Comparison of ENCODE assay signal across 8 mouse cellular contexts in the genomic region with DNA sequence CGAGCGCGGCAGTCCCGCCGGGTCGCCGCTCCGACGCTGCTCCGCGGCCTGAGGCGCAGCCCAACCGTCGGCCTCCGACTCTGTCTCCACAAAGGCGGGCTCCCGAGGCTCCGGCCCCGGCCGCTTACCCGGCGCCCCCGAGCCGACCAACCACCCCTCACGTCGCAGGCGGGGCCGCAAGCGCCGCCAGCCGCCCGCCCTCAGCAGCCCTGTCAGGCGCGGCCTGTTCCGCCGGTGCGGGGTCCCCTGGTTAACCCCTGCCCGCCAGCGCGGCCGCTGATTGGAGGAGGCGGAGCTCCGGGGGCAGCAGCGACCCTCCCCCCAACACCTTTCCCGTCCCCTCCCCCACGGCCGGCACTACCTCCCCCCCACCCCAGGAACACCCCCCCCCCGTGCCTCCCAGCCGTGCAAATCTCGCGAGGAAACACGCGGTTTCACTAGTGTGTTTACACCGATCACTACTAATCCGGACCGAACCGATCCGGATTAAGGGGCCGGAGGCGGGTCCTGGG. TPM values are rescaled to one million over a fixed set of nuclear protein-coding genes. Genes with fewer than 3 reads are reported as not detected.
DNase-seq lines count a peak whose midpoint lies in the region; ATAC-seq and TF ChIP-seq lines count a peak whose summit lies in the region.

No protein-coding gene starts in this region.

- DNase-seq in A20 (ENCODE audit: low read depth, low spot score): peak; percentile 95
- DNase-seq in liver, adult 2 months (ENCODE audit: extremely low read depth, low read depth, low spot score): peak; percentile 76
- peak; percentile 95 for DNase-seq in splenic B cell, adult 2 months (ENCODE audit: low read depth, low spot score)

- peaks cover 8% of the 10 kb centered on the region; the same call in 1 of the 2 replicates for H3K4me1 ChIP-seq in bone marrow macrophage, adult 2 months (ENCODE audit: control insufficient read depth, insufficient read depth, low read length)
- H3K4me1 ChIP-seq in embryonic fibroblast, embryonic 13.5 days (ENCODE audit: control insufficient read depth, insufficient read depth, low read length): no peaks in the 10 kb centered on the region
- H3K4me1 ChIP-seq in heart, embryonic 11.5 days (ENCODE audit: control insufficient read depth, insufficient read depth, low read length): peaks cover 13% of the 10 kb centered on the region
- H3K4me1 ChIP-seq in kidney, embryonic 16.5 days (ENCODE audit: insufficient read depth, low read length): peaks cover 25% of the 10 kb centered on the region
- peaks cover 29% of the 10 kb centered on the region for H3K4me1 ChIP-seq in liver, adult 2 months (ENCODE audit: control insufficient read depth, insufficient read depth, low read length)

- H3K9ac ChIP-seq in heart, embryonic 11.5 days (ENCODE audit: low read depth, low read length): peak overlapping the region; percentile 95
- H3K9ac ChIP-seq in kidney, embryonic 16.5 days (replicated peaks; ENCODE audit: low read length): peak overlapping the region; percentile 99
- H3K9ac ChIP-seq in liver, adult 2 months (ENCODE audit: low read depth, low read length): peak overlapping the region; percentile 100

- peak; percentile 94 for ATAC-seq in heart, embryonic 11.5 days (replicated peaks; ENCODE audit: insufficient number of reproducible peaks, low FRiP score, low TSS enrichment)
- peak; percentile 98 for ATAC-seq in kidney, embryonic 16.5 days (ENCODE audit: low FRiP score, low TSS enrichment)

- H3K36me3 ChIP-seq in heart, embryonic 11.5 days (ENCODE audit: control insufficient read depth, insufficient read depth, low read length): peaks cover 11% of the 10 kb centered on the region
- H3K36me3 ChIP-seq in kidney, embryonic 16.5 days (ENCODE audit: insufficient read depth, low read length): peaks cover 22% of the 10 kb centered on the region; the same call in 1 of the 2 replicates
- peaks cover 11% of the 10 kb centered on the region for H3K36me3 ChIP-seq in liver, adult 2 months (ENCODE audit: control insufficient read depth, insufficient read depth, low read length)
- peaks cover 22% of the 10 kb centered on the region for H3K36me3 ChIP-seq in myocyte (ENCODE audit: control insufficient read depth, insufficient read depth)
- H3K36me3 ChIP-seq in splenic B cell, adult 2 months (ENCODE audit: control insufficient read depth, insufficient read depth, low read length, poor library complexity, severe bottlenecking): peaks cover 4% of the 10 kb centered on the region; the same call in 1 of the 2 replicates

- peak overlapping the region; percentile 28 for H3ac ChIP-seq in myocyte (ENCODE audit: control insufficient read depth, insufficient read length)

- H3K4me3 ChIP-seq in bone marrow macrophage, adult 2 months (ENCODE audit: insufficient read depth, low read length): peak overlapping the region; percentile 69
- peak overlapping the region; percentile 58 for H3K4me3 ChIP-seq in embryonic fibroblast, embryonic 13.5 days (ENCODE audit: insufficient read depth, low read length)
- peak overlapping the region; percentile 95 for H3K4me3 ChIP-seq in heart, embryonic 11.5 days (ENCODE audit: low read depth, low read length)
- H3K4me3 ChIP-seq in kidney, embryonic 16.5 days (ENCODE audit: low read length): peak overlapping the region; percentile 89
- peak overlapping the region; percentile 97 for H3K4me3 ChIP-seq in liver, adult 2 months (ENCODE audit: insufficient read depth, low read depth, low read length)
- H3K4me3 ChIP-seq in myocyte: peak overlapping the region; percentile 90

- TF ChIP-seq CTCF in bone marrow macrophage, adult 2 months (IDR thresholded peaks at IDR 0.05; ENCODE audit: low read depth, low read length): no peak
- no peak for TF ChIP-seq CTCF in embryonic fibroblast, embryonic 13.5 days (IDR thresholded peaks at IDR 0.05; ENCODE audit: borderline replicate concordance, insufficient read depth, low read length)
- no peak for TF ChIP-seq CTCF in liver, adult 2 months (IDR thresholded peaks at IDR 0.05; ENCODE audit: low read depth, low read length)

- WGBS in heart, embryonic 11.5 days (ENCODE audit: insufficient replicate concordance): under 1% methylated on average over 47 of the region's 60 CpGs
- 0% methylated on average over 48 of the region's 60 CpGs for WGBS in kidney, embryonic 16.5 days
- 1% methylated on average over 59 of the region's 60 CpGs for WGBS in liver, adult 2 months

- no peak for TF ChIP-seq POLR2A in bone marrow macrophage, adult 2 months (IDR thresholded peaks at IDR 0.05; ENCODE audit: borderline replicate concordance, low read depth, low read length)
- TF ChIP-seq POLR2A in embryonic fibroblast, embryonic 13.5 days (IDR thresholded peaks at IDR 0.05; ENCODE audit: low read depth, low read length): peak; percentile 80
- peak; percentile 65; the same call in 1 of the 2 replicates for TF ChIP-seq POLR2A in liver, adult 2 months (IDR thresholded peaks at IDR 0.05; ENCODE audit: extremely low read depth, insufficient read depth, low read length)
- TF ChIP-seq POLR2A in myocyte (IDR thresholded peaks at IDR 0.05; ENCODE audit: insufficient read length, low read depth): peak; percentile 85

- no peaks in the 10 kb centered on the region for H3K27me3 ChIP-seq in heart, embryonic 11.5 days (ENCODE audit: control insufficient read depth, insufficient read depth, low read length)
- no peaks in the 10 kb centered on the region for H3K27me3 ChIP-seq in kidney, embryonic 16.5 days (ENCODE audit: insufficient read depth, low read length)
- H3K27me3 ChIP-seq in liver, adult 2 months (ENCODE audit: control insufficient read depth, insufficient read depth, low read length): no peaks in the 10 kb centered on the region
- H3K27me3 ChIP-seq in myocyte (ENCODE audit: control insufficient read depth, insufficient read depth, insufficient read length): no peaks in the 10 kb centered on the region
- no peaks in the 10 kb centered on the region for H3K27me3 ChIP-seq in splenic B cell, adult 2 months (ENCODE audit: control insufficient read depth, insufficient read depth, low read length, poor library complexity, severe bottlenecking)

- no peaks in the 10 kb centered on the region for H3K9me3 ChIP-seq in heart, embryonic 11.5 days (replicated peaks; ENCODE audit: control insufficient read depth, low read length)
- no peaks in the 10 kb centered on the region for H3K9me3 ChIP-seq in kidney, embryonic 16.5 days (ENCODE audit: low read length)

- H3K27ac ChIP-seq in bone marrow macrophage, adult 2 months (ENCODE audit: insufficient read depth, low read depth, low read length): peak overlapping the region; percentile 56
- H3K27ac ChIP-seq in embryonic fibroblast, embryonic 13.5 days (ENCODE audit: insufficient read depth, low read length): peak overlapping the region; percentile 79
- H3K27ac ChIP-seq in heart, embryonic 11.5 days (ENCODE audit: low read depth, low read length): peak overlapping the region; percentile 92
- H3K27ac ChIP-seq in kidney, embryonic 16.5 days (ENCODE audit: low read length): peak overlapping the region; percentile 97
- peak overlapping the region; percentile 94 for H3K27ac ChIP-seq in liver, adult 2 months (replicated peaks; ENCODE audit: insufficient read depth, low read depth, low read length)

- H3K4me2 ChIP-seq in heart, embryonic 11.5 days: peak overlapping the region; percentile 63
- H3K4me2 ChIP-seq in kidney, embryonic 16.5 days (replicated peaks; ENCODE audit: low read depth, low read length): peak overlapping the region; percentile 89
- H3K4me2 ChIP-seq in myocyte (ENCODE audit: low read depth): peak overlapping the region; percentile 84

- peaks cover 23% of the 10 kb centered on the region for H3K79me2 ChIP-seq in liver, adult 2 months (ENCODE audit: control insufficient read depth, insufficient read depth, low read length)
- peaks cover 41% of the 10 kb centered on the region for H3K79me2 ChIP-seq in myocyte (ENCODE audit: control insufficient read depth, insufficient read depth)

TF ChIP-seq in myocyte, 11 proteins besides CTCF, POLR2A, EP300 and RAD21:
- TF ChIP-seq POLR2AphosphoS2 (IDR thresholded peaks at IDR 0.05; ENCODE audit: insufficient read length, low read depth) (peak; percentile 72), MYOG (IDR thresholded peaks at IDR 0.05; ENCODE audit: control insufficient read depth in 1 of 3, insufficient read depth in 1 of 3, insufficient read length in 2 of 3, low read depth in 2 of 3) (peak in 1 of 3 experiments; percentile 4), SRF (IDR thresholded peaks at IDR 0.05; ENCODE audit: control insufficient read depth, insufficient read length, low read depth) (no peak)

RNA-seq across cellular contexts. Expression of a gene that starts 2.6 kb away (rescaled TPM):
- polyA plus RNA-seq in bone marrow macrophage, adult 2 months (2012; ENCODE audit: insufficient read depth, insufficient read length, missing spikeins): 28.0 and 35.3 TPM in 2 replicates
- polyA plus RNA-seq in embryonic fibroblast, embryonic 13.5 days (2011; ENCODE audit: insufficient read length, low read depth, missing spikeins): 86.5 and 97.2 TPM in 2 replicates
- polyA plus RNA-seq in heart, embryonic 11.5 days (2014; fragmentation: Nextera tagmentation; extraction: Ambion mirVana): 17.3 and 19.3 TPM in 2 replicates
- 14.0 and 18.4 TPM in 2 replicates for polyA plus RNA-seq in kidney, embryonic 16.5 days (2015; fragmentation: Nextera tagmentation; extraction: Ambion mirVana)
- total RNA-seq in liver, adult 2 months (2014; rRNA removed): 21.3 and 23.4 TPM in 2 replicates
- 5.6 and 7.5 TPM in 2 replicates for polyA plus RNA-seq in liver, adult 2 months (2012; rRNA removed)
- polyA plus RNA-seq in myocyte (2012; fragmentation: generic; extraction: Trizol): 26.8 TPM

RNA-seq across cellular contexts. Expression of a gene that starts 34.5 kb away (rescaled TPM):
- not detected in 2 replicates for polyA plus RNA-seq in bone marrow macrophage, adult 2 months (2012; ENCODE audit: insufficient read depth, insufficient read length, missing spikeins)
- not detected in 2 replicates for polyA plus RNA-seq in embryonic fibroblast, embryonic 13.5 days (2011; ENCODE audit: insufficient read length, low read depth, missing spikeins)
- not detected in 2 replicates for polyA plus RNA-seq in heart, embryonic 11.5 days (2014; fragmentation: Nextera tagmentation; extraction: Ambion mirVana)
- polyA plus RNA-seq in kidney, embryonic 16.5 days (2015; fragmentation: Nextera tagmentation; extraction: Ambion mirVana): not detected in 2 replicates
- not detected in 2 replicates for total RNA-seq in liver, adult 2 months (2014; rRNA removed)
- polyA plus RNA-seq in liver, adult 2 months (2012; rRNA removed): not detected in 2 replicates
- not detected for polyA plus RNA-seq in myocyte (2012; fragmentation: generic; extraction: Trizol)

RNA-seq across cellular contexts. Expression of a gene that starts 55.0 kb away (rescaled TPM):
- polyA plus RNA-seq in bone marrow macrophage, adult 2 months (2012; ENCODE audit: insufficient read depth, insufficient read length, missing spikeins): 13.6 and 14.5 TPM in 2 replicates
- polyA plus RNA-seq in embryonic fibroblast, embryonic 13.5 days (2011; ENCODE audit: insufficient read length, low read depth, missing spikeins): 24.1 and 26.8 TPM in 2 replicates
- polyA plus RNA-seq in heart, embryonic 11.5 days (2014; fragmentation: Nextera tagmentation; extraction: Ambion mirVana): 28.9 and 33.7 TPM in 2 replicates
- 44.7 and 45.7 TPM in 2 replicates for polyA plus RNA-seq in kidney, embryonic 16.5 days (2015; fragmentation: Nextera tagmentation; extraction: Ambion mirVana)
- 11.0 and 11.5 TPM in 2 replicates for total RNA-seq in liver, adult 2 months (2014; rRNA removed)
- 5.9 and 7.9 TPM in 2 replicates for polyA plus RNA-seq in liver, adult 2 months (2012; rRNA removed)
- polyA plus RNA-seq in myocyte (2012; fragmentation: generic; extraction: Trizol): 15.5 TPM

Comparison
In these comparisons a context has a peak if more than half of its experiments do, and no peak if none do; other contexts are left out.
1. Peak in every context shown above with its lines: DNase-seq, ATAC-seq, H3K4me3 ChIP-seq and H3K27ac ChIP-seq.